Mouse (Mus musculus) gastrocnemius, postnatal 4 days (tissue): ENCODE measurements around the gene Mreg. TPM values are rescaled to one million over a fixed set of nuclear protein-coding genes. Genes with fewer than 3 reads are reported as not detected.
"Not testable (repeated sequence)": the region's sequence is repeated elsewhere in the genome, so short reads cannot be mapped to it uniquely, and the experiment has no call there.

Experiments
- DNase-seq, 2 experiments: peaks; one replicate each; pipeline ENCODE4 v3.0.0; 2021 to 2022; ENCODE audit warnings: low spot score in 2 of 2, mixed read lengths in 2 of 2
- long read RNA-seq, 2 experiments: library from polyadenylated mRNA; stranded (forward); transcript quantifications; one replicate each; pipeline ENCODE4 v2.0.0; 2021
- total RNA-seq, 2 experiments: library from RNA; stranded (reverse); gene quantifications; 2 replicates each; pipeline ENCODE4 v1.2.3; 2021

Mreg gene
- 10 to 100 TPM; 33.4 to 36.6 TPM for total RNA-seq
- long read RNA-seq, experiment 1, transcript Mreg-201 (5 exons, 2,284 nt) = major isoform, 22 of 33 reads
- long read RNA-seq, experiment 1, partial matches to known transcripts = 0 of 33 reads
- long read RNA-seq, experiment 1, other reads (novel, unspliced or antisense) = 11 of 33 reads
- long read RNA-seq, experiment 2, transcript Mreg-201 (5 exons, 2,284 nt) = major isoform, 22 of 29 reads
- long read RNA-seq, experiment 2, partial matches to known transcripts = 2 of 29 reads
- long read RNA-seq, experiment 2, other reads (novel, unspliced or antisense) = 5 of 29 reads

GRCm38 (mm10) chr1:72211701-72212699 lies at the start of gene Mreg:
Gene Mreg, minus strand, starts transcription at chr1:72212307.
- DNase-seq = peak; percentile 36 to 58

GRCm38 (mm10) chr1:72256381-72257256 lies 44.5 kb upstream of the Mreg start:
- DNase-seq = no peak

GRCm38 (mm10) chr1:72255854-72256175 lies 43.7 kb upstream of the Mreg start:
- no peak for DNase-seq

- DNase-seq = peak in 1 of 2 experiments; percentile 26
These were observed 43.2 kb upstream of the Mreg start for GRCm38 (mm10) chr1:72255062-72255853.

- peak; percentile 72 to 89 for DNase-seq
These were observed 42.5 kb upstream of the Mreg start for GRCm38 (mm10) chr1:72254545-72255061.

GRCm38 (mm10) chr1:72253881-72254491 lies 41.9 kb upstream of the Mreg start:
- DNase-seq = peak in 1 of 2 experiments; percentile 11

- DNase-seq = no peak
These were observed 39.7 kb upstream of the Mreg start for GRCm38 (mm10) chr1:72251806-72252205.

- DNase-seq = not testable (repeated sequence)
These were observed 36.2 kb upstream of the Mreg start for GRCm38 (mm10) chr1:72248226-72248737.

GRCm38 (mm10) chr1:72244317-72245036 lies 32.4 kb upstream of the Mreg start:
- no peak for DNase-seq

- DNase-seq = peak; percentile 90 to 95
These were observed 31.7 kb upstream of the Mreg start for GRCm38 (mm10) chr1:72243656-72244316.

- DNase-seq = no peak
These were observed 30.6 kb upstream of the Mreg start for GRCm38 (mm10) chr1:72242581-72243143.

GRCm38 (mm10) chr1:72239113-72239512 lies 27.0 kb upstream of the Mreg start:
- not testable (repeated sequence) for DNase-seq

GRCm38 (mm10) chr1:72238016-72238580 lies 26.0 kb upstream of the Mreg start:
- no peak for DNase-seq

GRCm38 (mm10) chr1:72237007-72237775 lies 25.1 kb upstream of the Mreg start:
- DNase-seq = no peak

GRCm38 (mm10) chr1:72236363-72237006 lies 24.4 kb upstream of the Mreg start:
- DNase-seq = peak; percentile 56 to 77

GRCm38 (mm10) chr1:72232592-72232991 lies 20.5 kb upstream of the Mreg start:
- DNase-seq = not testable (repeated sequence)
